Mouse (Mus musculus) liver, adult 2 months (tissue): Measurements from ENCODE around the gene Cuedc2.

Experiments used
- CTCF ChIP-seq: fragments of 200-500 bp; IDR thresholded peaks from 2 replicates; pipeline ENCODE4 v1.5.1; 2011; ENCODE audit warnings: low read depth, low read length, control low read depth
- POLR2A ChIP-seq: fragments of 200-500 bp; IDR thresholded peaks from 2 replicates; pipeline ENCODE4 v1.6.1; 2011; ENCODE audit warnings: low read length, control low read depth; ENCODE audit not compliant: insufficient read depth; ENCODE audit errors: extremely low read depth

DNA sequence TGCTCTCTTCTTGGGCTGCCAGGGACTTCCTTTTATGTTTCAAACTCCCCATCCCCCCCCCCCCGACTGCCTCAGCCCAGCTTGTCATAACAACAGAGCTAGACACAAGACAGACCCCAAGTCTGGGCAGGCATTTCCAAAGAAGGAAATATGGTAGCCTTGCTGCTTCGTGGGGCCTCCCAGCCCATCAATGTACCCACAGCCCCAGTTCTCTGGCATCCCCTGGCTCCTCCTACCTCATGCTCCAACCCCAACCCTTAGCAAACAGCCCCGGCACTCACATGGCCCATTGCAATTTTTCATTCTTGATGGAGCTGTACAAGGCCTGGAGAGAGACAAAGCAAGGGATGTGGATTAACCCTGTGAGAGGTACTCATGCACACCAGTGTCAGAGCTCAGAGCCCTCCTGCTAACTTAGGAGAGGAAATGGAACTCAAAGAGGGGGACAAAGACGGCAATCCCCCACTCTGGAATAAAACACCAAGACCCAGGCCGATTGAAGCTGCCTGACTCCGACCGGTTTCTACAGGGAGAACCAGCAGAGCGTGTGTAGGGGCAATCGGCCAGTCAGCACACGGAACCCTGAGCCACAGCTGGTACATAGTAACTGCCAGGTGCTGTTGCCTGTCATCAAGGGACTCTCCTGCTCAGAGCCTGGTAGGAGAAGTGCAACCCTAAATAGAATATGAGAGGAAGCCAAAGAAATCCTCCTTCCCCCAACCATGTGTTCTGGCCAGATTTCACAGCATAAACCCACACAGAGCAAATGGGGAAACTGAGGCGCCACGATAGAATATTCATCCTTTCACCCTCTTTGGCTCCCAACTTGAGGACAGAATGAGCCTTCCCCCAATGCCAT lies 22.5 kb downstream of the Cuedc2 start:
- no peak for TF ChIP-seq POLR2A
- TF ChIP-seq CTCF, result no peak
